Mouse (Mus musculus): ENCODE results near the gene Neurod2. TPM values are rescaled to one million over a fixed set of nuclear protein-coding genes. Genes with fewer than 3 reads are reported as not detected.

Gene Neurod2
- polyA plus RNA-seq, 1 experiment from 2014 or later, result 0.09 TPM

- Histone ChIP-seq H3K9ac (replicated peaks) (no peak overlapping the region), H3K4me1 (replicated peaks) (peaks cover 8% of the 10 kb centered on the region; the same call in 1 of the 2 replicates), H3K27me3 (peaks cover 24% of the 10 kb centered on the region), H3K9me3 (no peaks in the 10 kb centered on the region), H3K27ac (no peak overlapping the region), H3K4me3 (replicated peaks) (no peak overlapping the region; the same call in 1 of the 2 replicates), H3K36me3 (peaks cover 20% of the 10 kb centered on the region), H3K4me2 (peak overlapping the region; percentile 53)
- WGBS, result 32% methylated on average over 9 of the region's 9 CpGs
- no peak for ATAC-seq (ENCODE audit: insufficient number of reproducible peaks, insufficient read depth, low FRiP score, low TSS enrichment, low read depth)
Observed at GRCm38 (mm10) chr11:98283740-98284139, 45.7 kb downstream of the Neurod2 start.

Other genes with a start within 250 kb of the Neurod2 start
- 24.3 and 25.9 TPM in 2 replicates for gene Fbxl20, start 179.2 kb downstream of the Neurod2 start, polyA plus RNA-seq (2016; fragmentation: Nextera tagmentation; extraction: Ambion mirVana)
- gene Med1, start 136.4 kb downstream of the Neurod2 start, polyA plus RNA-seq (2016; fragmentation: Nextera tagmentation; extraction: Ambion mirVana), result 75.3 and 80.1 TPM in 2 replicates
- 15.1 and 17.0 TPM in 2 replicates for gene Cdk12, start 126.6 kb downstream of the Neurod2 start, polyA plus RNA-seq (2016; fragmentation: Nextera tagmentation; extraction: Ambion mirVana)
- gene Ppp1r1b, start 18.8 kb upstream of the Neurod2 start, polyA plus RNA-seq (2016; fragmentation: Nextera tagmentation; extraction: Ambion mirVana), result 0.18 and 0.76 TPM in 2 replicates
- gene Stard3, start 28.7 kb upstream of the Neurod2 start, polyA plus RNA-seq (2016; fragmentation: Nextera tagmentation; extraction: Ambion mirVana), result 39.9 and 41.9 TPM in 2 replicates
- 4.7 TPM in 2 replicates for gene Tcap, start 54.2 kb upstream of the Neurod2 start, polyA plus RNA-seq (2016; fragmentation: Nextera tagmentation; extraction: Ambion mirVana)
- 0.37 and 0.41 TPM in 2 replicates for gene Pnmt, start 56.8 kb upstream of the Neurod2 start, polyA plus RNA-seq (2016; fragmentation: Nextera tagmentation; extraction: Ambion mirVana)
- 7.9 and 9.7 TPM in 2 replicates for gene Pgap3, start 70.8 kb upstream of the Neurod2 start, polyA plus RNA-seq (2016; fragmentation: Nextera tagmentation; extraction: Ambion mirVana)
- 40.8 and 45.7 TPM in 2 replicates for gene Erbb2, start 82.8 kb upstream of the Neurod2 start, polyA plus RNA-seq (2016; fragmentation: Nextera tagmentation; extraction: Ambion mirVana)
- 74.4 and 79.8 TPM in 2 replicates for gene Mien1, start 109.3 kb upstream of the Neurod2 start, polyA plus RNA-seq (2016; fragmentation: Nextera tagmentation; extraction: Ambion mirVana)
- gene Grb7, start 116.7 kb upstream of the Neurod2 start, polyA plus RNA-seq (2016; fragmentation: Nextera tagmentation; extraction: Ambion mirVana), result 5.1 and 5.4 TPM in 2 replicates
- 0.45 and 0.54 TPM in 2 replicates for gene Ikzf3, start 216.4 kb upstream of the Neurod2 start, polyA plus RNA-seq (2016; fragmentation: Nextera tagmentation; extraction: Ambion mirVana)
- gene Zpbp2, start 221.4 kb upstream of the Neurod2 start, polyA plus RNA-seq (2016; fragmentation: Nextera tagmentation; extraction: Ambion mirVana), result 0.65 TPM in 1 of 2 replicates, not detected in the other